Mouse (Mus musculus) bone marrow, adult 2 months (tissue): ENCODE data around the gene Mon2.

Experiments used
- CTCF ChIP-seq: fragments of 200-500 bp; IDR thresholded peaks from 2 replicates; pipeline ENCODE4 v1.5.1; 2011; ENCODE audit warnings: low read length, control low read depth; ENCODE audit not compliant: control insufficient read depth, insufficient read depth
- POLR2A ChIP-seq: fragments of 200-500 bp; IDR thresholded peaks from 2 replicates; pipeline ENCODE4 v1.6.1; 2011; ENCODE audit warnings: low read depth, mild to moderate bottlenecking, control low read depth, low read length, borderline replicate concordance; ENCODE audit not compliant: control insufficient read depth

DNA sequence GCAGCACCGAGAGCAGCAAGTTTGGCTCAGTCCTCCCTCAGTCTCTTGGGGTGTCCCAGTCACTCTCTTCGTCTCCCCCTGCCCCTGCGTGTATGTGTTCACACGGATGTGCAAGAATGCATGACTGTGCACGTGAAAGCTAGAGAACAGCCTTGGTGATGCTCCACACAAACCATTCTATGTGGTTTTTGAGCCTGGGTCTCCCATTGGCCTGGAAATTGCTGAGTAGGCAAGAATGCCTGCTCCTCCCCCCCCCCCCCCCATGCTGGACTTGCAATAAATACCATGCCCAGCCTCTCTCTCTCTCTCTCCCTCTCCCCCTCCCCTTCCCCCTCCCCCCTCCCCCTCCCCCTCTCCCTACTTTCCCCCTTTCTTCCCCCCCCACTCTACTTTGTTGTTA is 117.6 kb downstream of the Mon2 start:
- TF ChIP-seq CTCF (no peak), POLR2A (no peak)
